Mouse (Mus musculus) cerebellum, adult 8-10 months (tissue): Measurements from ENCODE around the gene Itsn1.

ENCODE experiments used
- DNase-seq: peaks from one replicate; pipeline ENCODE4 v3.0.0; 2022

Gene Itsn1

GRCm38 (mm10) chr16:91732816-91733215 is 3.7 kb downstream of the Itsn1 start:
- no peak for DNase-seq

GRCm38 (mm10) chr16:91734771-91735170 is 5.7 kb downstream of the Itsn1 start:
- no peak for DNase-seq

GRCm38 (mm10) chr16:91736046-91736816 is 7.2 kb downstream of the Itsn1 start:
- no peak for DNase-seq

GRCm38 (mm10) chr16:91738505-91738904 is 9.4 kb downstream of the Itsn1 start:
- no peak for DNase-seq

- no peak for DNase-seq
Observed at GRCm38 (mm10) chr16:91740184-91740917, 11.3 kb downstream of the Itsn1 start.

GRCm38 (mm10) chr16:91740918-91741255 is 11.8 kb downstream of the Itsn1 start:
- no peak for DNase-seq

GRCm38 (mm10) chr16:91743055-91743454 is 14.0 kb downstream of the Itsn1 start:
- no peak for DNase-seq

- DNase-seq: peak; percentile 77
Observed at GRCm38 (mm10) chr16:91746101-91746950, 17.2 kb downstream of the Itsn1 start.

- no peak for DNase-seq
Observed at GRCm38 (mm10) chr16:91747567-91747966, 18.5 kb downstream of the Itsn1 start.

GRCm38 (mm10) chr16:91751644-91752385 is 22.7 kb downstream of the Itsn1 start:
- DNase-seq: no peak

GRCm38 (mm10) chr16:91753611-91754010 is 24.5 kb downstream of the Itsn1 start:
- DNase-seq: no peak

- DNase-seq: no peak
Observed at GRCm38 (mm10) chr16:91754957-91755356, 25.9 kb downstream of the Itsn1 start.

GRCm38 (mm10) chr16:91761202-91761601 is 32.1 kb downstream of the Itsn1 start:
- DNase-seq: no peak

GRCm38 (mm10) chr16:91761761-91762160 is 32.7 kb downstream of the Itsn1 start:
- DNase-seq: no peak

- DNase-seq: no peak
Observed at GRCm38 (mm10) chr16:91762476-91762875, 33.4 kb downstream of the Itsn1 start.

- no peak for DNase-seq
Observed at GRCm38 (mm10) chr16:91763975-91764374, 34.9 kb downstream of the Itsn1 start.

GRCm38 (mm10) chr16:91764414-91764813 is 35.3 kb downstream of the Itsn1 start:
- DNase-seq: no peak

GRCm38 (mm10) chr16:91765121-91765815 is 36.2 kb downstream of the Itsn1 start:
- DNase-seq: no peak

GRCm38 (mm10) chr16:91765816-91766210 is 36.7 kb downstream of the Itsn1 start:
- DNase-seq: no peak

- DNase-seq: peak; percentile 72
Observed at GRCm38 (mm10) chr16:91767165-91767701, 38.2 kb downstream of the Itsn1 start.

- DNase-seq: no peak
Observed at GRCm38 (mm10) chr16:91768586-91768985, 39.5 kb downstream of the Itsn1 start.

- no peak for DNase-seq
Observed at GRCm38 (mm10) chr16:91769911-91770310, 40.8 kb downstream of the Itsn1 start.
